Mouse (Mus musculus): ENCODE results near the gene Ints6. TPM values are rescaled to one million over a fixed set of nuclear protein-coding genes. Genes with fewer than 3 reads are reported as not detected.

The Ints6 gene
- polyA plus RNA-seq, 1 experiment, result 4.9 TPM

DNA sequence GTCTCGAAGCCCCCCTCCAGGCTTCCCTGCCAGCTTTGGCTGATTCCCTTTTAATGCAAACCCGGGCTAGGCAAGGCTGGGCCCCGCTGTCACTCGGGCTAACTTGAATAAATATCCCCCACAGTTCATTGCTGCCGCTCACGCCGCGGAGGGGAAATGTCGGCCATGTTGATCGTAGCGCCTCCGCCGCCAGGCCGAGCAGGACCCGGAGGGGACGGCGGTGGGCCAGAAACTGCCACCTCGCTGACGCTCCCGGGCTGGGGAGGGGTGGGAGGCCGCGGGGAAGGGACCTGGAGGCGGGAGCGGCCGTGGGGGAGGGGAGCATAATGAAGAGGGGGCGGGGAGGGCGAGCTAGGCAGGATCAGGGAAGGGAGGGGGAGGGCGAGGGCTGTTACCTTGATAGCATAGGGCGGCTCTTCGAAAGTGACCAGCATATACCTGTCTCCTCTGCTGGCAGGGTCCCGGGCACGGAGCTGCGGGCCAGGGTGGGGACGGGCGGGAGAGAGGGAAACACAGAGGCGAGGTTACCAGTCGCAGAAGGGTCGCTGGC lies 1.1 kb downstream of the Ints6 start:
- TF ChIP-seq POLR2A (IDR thresholded peaks at IDR 0.05; ENCODE audit: borderline replicate concordance, extremely low read depth, low read depth, low read length) (peak; percentile 50), CTCF (IDR thresholded peaks at IDR 0.05; ENCODE audit: insufficient read depth, low read length) (no peak)
- peak overlapping the region; percentile 87 for H3K4me3 ChIP-seq (replicated peaks; ENCODE audit: extremely low read depth, low read depth, low read length)
- H3K4me1 ChIP-seq (ENCODE audit: control insufficient read depth, insufficient read depth, low read length), result peaks cover 2% of the 10 kb centered on the region; the same call in 1 of the 2 replicates
- WGBS, result under 1% methylated on average over 33 of the region's 38 CpGs
- DNase-seq, result peak; percentile 79

DNA sequence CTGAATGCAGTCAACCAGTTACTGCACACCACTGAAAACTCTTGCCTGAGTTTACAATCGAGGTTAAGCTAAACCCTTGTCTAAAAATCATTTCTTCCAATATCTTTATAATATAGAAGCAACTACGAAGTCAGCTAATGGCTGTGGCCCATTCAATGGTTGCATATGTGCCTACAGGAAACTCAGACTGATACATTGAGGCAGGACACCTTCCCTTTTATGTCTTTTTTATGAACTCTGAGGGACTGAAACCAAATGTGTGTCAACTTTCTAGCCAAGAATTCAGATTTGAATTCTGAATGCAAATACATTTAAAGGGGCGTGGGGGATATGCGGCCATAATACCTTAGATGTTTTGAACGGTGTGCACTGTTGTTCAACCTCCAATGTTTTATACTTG lies 2.3 kb downstream of the Ints6 start:
- TF ChIP-seq POLR2A (IDR thresholded peaks at IDR 0.05; ENCODE audit: borderline replicate concordance, extremely low read depth, low read depth, low read length) (no peak), CTCF (IDR thresholded peaks at IDR 0.05; ENCODE audit: insufficient read depth, low read length) (no peak)
- WGBS, result 88% methylated on average over 5 of the region's 5 CpGs

GRCm38 (mm10) chr14:62755095-62755640 lies 5.8 kb downstream of the Ints6 start:
- DNase-seq, result no peak
- Histone ChIP-seq H3K4me3 (replicated peaks; ENCODE audit: extremely low read depth, low read depth, low read length) (no peak overlapping the region), H3K4me1 (ENCODE audit: control insufficient read depth, insufficient read depth, low read length) (no peaks in the 10 kb centered on the region; the same call in 1 of the 2 replicates)
- TF ChIP-seq POLR2A (IDR thresholded peaks at IDR 0.05; ENCODE audit: borderline replicate concordance, extremely low read depth, low read depth, low read length) (no peak), CTCF (IDR thresholded peaks at IDR 0.05; ENCODE audit: insufficient read depth, low read length) (no peak)
- 98% methylated on average over 1 of the region's 1 CpGs for WGBS

More for the DNA sequence above, 2.3 kb downstream of the Ints6 start:
- no peaks in the 10 kb centered on the region; the same call in 1 of the 2 replicates for H3K4me1 ChIP-seq (ENCODE audit: control insufficient read depth, insufficient read depth, low read length)
- no peak overlapping the region for H3K4me3 ChIP-seq (replicated peaks; ENCODE audit: extremely low read depth, low read depth, low read length)
- no peak for DNase-seq

GRCm38 (mm10) chr14:62751479-62751878 lies 9.5 kb downstream of the Ints6 start:
- H3K4me3 ChIP-seq (replicated peaks; ENCODE audit: extremely low read depth, low read depth, low read length), result no peak overlapping the region
- no peaks in the 10 kb centered on the region for H3K4me1 ChIP-seq (ENCODE audit: control insufficient read depth, insufficient read depth, low read length)
- no peak for DNase-seq
- WGBS, result 82% methylated on average over 2 of the region's 2 CpGs
- TF ChIP-seq POLR2A (IDR thresholded peaks at IDR 0.05; ENCODE audit: borderline replicate concordance, extremely low read depth, low read depth, low read length) (no peak), CTCF (IDR thresholded peaks at IDR 0.05; ENCODE audit: insufficient read depth, low read length) (no peak)

GRCm38 (mm10) chr14:62735646-62736045 lies 25.3 kb downstream of the Ints6 start:
- TF ChIP-seq POLR2A (IDR thresholded peaks at IDR 0.05; ENCODE audit: borderline replicate concordance, extremely low read depth, low read depth, low read length), result no peak
- TF ChIP-seq CTCF (IDR thresholded peaks at IDR 0.05; ENCODE audit: insufficient read depth, low read length), result no peak
- no peak for DNase-seq
- Histone ChIP-seq H3K4me1 (ENCODE audit: control insufficient read depth, insufficient read depth, low read length) (no peaks in the 10 kb centered on the region), H3K4me3 (replicated peaks; ENCODE audit: extremely low read depth, low read depth, low read length) (no peak overlapping the region)
- 71% methylated on average over 1 of the region's 1 CpGs for WGBS

DNA sequence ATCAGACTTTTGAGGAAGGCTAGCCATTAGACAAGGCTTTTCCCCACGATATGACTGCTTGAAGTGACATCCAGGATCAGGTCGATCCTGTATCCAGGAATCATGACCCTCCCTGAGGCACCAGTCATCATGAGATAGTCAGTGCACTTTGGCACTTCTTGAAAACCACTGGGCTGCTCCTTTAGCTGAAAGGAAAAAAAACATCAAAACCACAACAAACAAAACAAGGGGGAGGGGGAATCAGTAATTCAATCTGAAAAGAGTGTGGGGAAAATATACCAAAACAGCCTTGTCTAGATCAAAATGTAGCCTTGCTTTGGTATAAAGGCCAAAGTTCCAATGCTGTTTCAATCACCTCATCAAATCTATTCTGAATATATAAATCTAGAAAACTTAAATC lies 27.3 kb downstream of the Ints6 start:
- H3K4me3 ChIP-seq (replicated peaks; ENCODE audit: extremely low read depth, low read depth, low read length), result no peak overlapping the region

DNA sequence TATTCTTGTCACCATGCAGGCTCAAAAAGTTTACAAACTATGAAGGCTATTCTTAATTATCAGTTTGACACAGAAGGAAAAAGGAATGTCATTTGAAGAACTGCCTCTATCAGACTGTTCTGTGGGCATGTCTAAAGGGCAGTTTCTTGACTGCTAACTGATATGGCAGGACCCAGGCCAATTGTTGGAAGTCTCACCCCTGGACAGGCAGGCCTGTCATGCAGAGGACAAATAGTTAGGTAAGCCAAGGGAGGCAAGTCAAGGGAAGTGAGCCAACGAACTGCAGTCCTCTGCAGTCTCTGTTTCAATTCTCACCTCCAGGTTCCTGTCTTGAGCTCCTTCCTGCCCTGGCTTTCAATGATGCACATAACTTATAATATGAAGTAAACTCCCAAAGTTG lies 29.1 kb downstream of the Ints6 start:
- Histone ChIP-seq H3K4me3 (replicated peaks; ENCODE audit: extremely low read depth, low read depth, low read length) (no peak overlapping the region), H3K4me1 (ENCODE audit: control insufficient read depth, insufficient read depth, low read length) (no peaks in the 10 kb centered on the region)
- DNase-seq, result no peak
- WGBS, result 58% methylated on average over 1 of the region's 1 CpGs
- no peak for TF ChIP-seq POLR2A (IDR thresholded peaks at IDR 0.05; ENCODE audit: borderline replicate concordance, extremely low read depth, low read depth, low read length)
- TF ChIP-seq CTCF (IDR thresholded peaks at IDR 0.05; ENCODE audit: insufficient read depth, low read length), result no peak

More for the DNA sequence above, 27.3 kb downstream of the Ints6 start:
- no peak for DNase-seq
- no peaks in the 10 kb centered on the region for H3K4me1 ChIP-seq (ENCODE audit: control insufficient read depth, insufficient read depth, low read length)
- TF ChIP-seq POLR2A (IDR thresholded peaks at IDR 0.05; ENCODE audit: borderline replicate concordance, extremely low read depth, low read depth, low read length) (no peak), CTCF (IDR thresholded peaks at IDR 0.05; ENCODE audit: insufficient read depth, low read length) (no peak)
- WGBS, result 79% methylated on average over 2 of the region's 2 CpGs

DNA sequence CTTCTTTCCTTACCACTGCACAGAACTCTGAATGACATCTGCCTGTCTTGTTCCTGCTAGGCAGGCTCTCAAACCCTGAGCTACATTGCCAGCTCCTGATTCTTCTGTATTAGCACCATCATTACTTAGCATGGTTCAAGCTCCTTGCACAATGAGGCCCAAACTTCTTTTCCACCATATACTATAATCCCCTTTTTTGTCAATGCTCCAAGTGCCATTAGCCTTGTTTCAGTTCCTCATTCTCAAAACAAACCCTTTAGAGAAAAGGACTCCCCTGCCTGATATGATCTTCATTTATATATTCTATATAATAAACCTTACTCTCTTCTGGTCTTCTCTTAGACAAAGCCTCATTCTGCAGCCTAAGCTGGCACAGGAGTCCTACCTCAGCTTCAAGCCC lies 36.4 kb downstream of the Ints6 start:
- TF ChIP-seq CTCF (IDR thresholded peaks at IDR 0.05; ENCODE audit: insufficient read depth, low read length), result no peak
- TF ChIP-seq POLR2A (IDR thresholded peaks at IDR 0.05; ENCODE audit: borderline replicate concordance, extremely low read depth, low read depth, low read length), result no peak
- no peak for DNase-seq
- no peaks in the 10 kb centered on the region for H3K4me1 ChIP-seq (ENCODE audit: control insufficient read depth, insufficient read depth, low read length)
- no peak overlapping the region for H3K4me3 ChIP-seq (replicated peaks; ENCODE audit: extremely low read depth, low read depth, low read length)

GRCm38 (mm10) chr14:62721625-62722024 lies 39.3 kb downstream of the Ints6 start:
- 76% methylated on average over 1 of the region's 1 CpGs for WGBS
- H3K4me1 ChIP-seq (ENCODE audit: control insufficient read depth, insufficient read depth, low read length), result no peaks in the 10 kb centered on the region
- DNase-seq, result no peak
- no peak for TF ChIP-seq CTCF (IDR thresholded peaks at IDR 0.05; ENCODE audit: insufficient read depth, low read length)
- no peak for TF ChIP-seq POLR2A (IDR thresholded peaks at IDR 0.05; ENCODE audit: borderline replicate concordance, extremely low read depth, low read depth, low read length)
- no peak overlapping the region for H3K4me3 ChIP-seq (replicated peaks; ENCODE audit: extremely low read depth, low read depth, low read length)

- no peak for DNase-seq
- H3K4me3 ChIP-seq (replicated peaks; ENCODE audit: extremely low read depth, low read depth, low read length), result no peak overlapping the region
- no peak for TF ChIP-seq CTCF (IDR thresholded peaks at IDR 0.05; ENCODE audit: insufficient read depth, low read length)
- no peak for TF ChIP-seq POLR2A (IDR thresholded peaks at IDR 0.05; ENCODE audit: borderline replicate concordance, extremely low read depth, low read depth, low read length)
- 74% methylated on average over 2 of the region's 2 CpGs for WGBS
- H3K4me1 ChIP-seq (ENCODE audit: control insufficient read depth, insufficient read depth, low read length), result no peaks in the 10 kb centered on the region
Measured at GRCm38 (mm10) chr14:62718161-62718560, 42.8 kb downstream of the Ints6 start.

All from lung, adult 2 months (tissue).